Mouse (Mus musculus): ENCODE measurements around the gene Cers2. TPM values are rescaled to one million over a fixed set of nuclear protein-coding genes. Genes with fewer than 3 reads are reported as not detected.

Gene Cers2
- polyA plus RNA-seq, 1 experiment from 2014 or later = 128 TPM

DNA sequence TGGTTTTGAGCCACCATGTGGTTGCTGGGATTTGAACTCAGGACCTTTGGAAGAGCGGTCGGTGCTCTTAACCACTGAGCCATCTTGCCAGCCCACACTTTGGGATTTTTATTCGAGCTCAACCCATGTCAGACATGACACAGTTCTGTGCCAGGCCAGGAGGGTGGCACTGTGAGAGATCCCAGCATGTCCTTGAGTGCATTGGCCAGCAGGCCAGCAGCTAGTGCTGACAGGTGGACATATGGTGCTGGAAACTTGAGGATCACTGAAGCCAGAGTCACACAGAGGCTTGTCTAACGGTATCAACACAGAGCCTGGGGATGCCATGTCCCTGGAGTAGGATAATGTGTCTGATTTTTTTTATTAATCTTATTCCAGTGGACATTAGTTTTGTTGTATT, 25.2 kb upstream of the Cers2 start:
- Histone ChIP-seq H3K9me3 (no peaks in the 10 kb centered on the region), H3K9ac (no peak overlapping the region), H3K4me2 (no peak overlapping the region), H3K27me3 (replicated peaks) (no peaks in the 10 kb centered on the region), H3K4me3 (no peak overlapping the region), H3K36me3 (peaks cover 68% of the 10 kb centered on the region), H3K27ac (replicated peaks) (no peak overlapping the region), H3K4me1 (peaks cover 9% of the 10 kb centered on the region)
- 0 out of 2 replicates have a peak, but pooled peaks have one; percentile 12 for ATAC-seq (ENCODE audit: extremely low read depth, insufficient number of reproducible peaks, low FRiP score, low TSS enrichment)
- WGBS = 85% methylated on average over 4 of the region's 4 CpGs

DNA sequence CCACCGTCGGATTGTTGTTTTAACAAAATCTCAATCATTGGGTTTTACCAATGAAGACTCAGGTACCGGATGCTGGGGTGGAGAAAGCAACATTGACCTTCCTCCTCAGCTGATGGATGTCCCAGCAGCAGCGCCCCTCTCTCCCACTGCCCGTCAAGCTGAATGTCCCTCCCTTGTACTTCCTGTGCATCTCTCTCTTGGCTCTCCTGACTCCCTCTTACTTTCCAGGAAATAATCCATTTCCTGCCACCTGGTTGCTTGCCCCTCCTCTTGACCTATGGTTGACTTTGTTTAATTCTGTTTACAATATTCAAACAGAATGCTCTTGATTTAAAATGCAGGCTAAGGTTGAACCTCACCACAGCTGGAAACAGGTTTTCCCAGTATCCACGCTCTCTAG, 24.4 kb upstream of the Cers2 start:
- WGBS = 72% methylated on average over 6 of the region's 6 CpGs
- Histone ChIP-seq H3K9ac (no peak overlapping the region), H3K4me1 (peaks cover 3% of the 10 kb centered on the region; the same call in 1 of the 2 replicates), H3K27me3 (replicated peaks) (no peaks in the 10 kb centered on the region), H3K9me3 (no peaks in the 10 kb centered on the region), H3K4me2 (no peak overlapping the region), H3K4me3 (no peak overlapping the region), H3K27ac (replicated peaks) (no peak overlapping the region), H3K36me3 (peaks cover 76% of the 10 kb centered on the region)
- no peak for ATAC-seq (ENCODE audit: extremely low read depth, insufficient number of reproducible peaks, low FRiP score, low TSS enrichment)

DNA sequence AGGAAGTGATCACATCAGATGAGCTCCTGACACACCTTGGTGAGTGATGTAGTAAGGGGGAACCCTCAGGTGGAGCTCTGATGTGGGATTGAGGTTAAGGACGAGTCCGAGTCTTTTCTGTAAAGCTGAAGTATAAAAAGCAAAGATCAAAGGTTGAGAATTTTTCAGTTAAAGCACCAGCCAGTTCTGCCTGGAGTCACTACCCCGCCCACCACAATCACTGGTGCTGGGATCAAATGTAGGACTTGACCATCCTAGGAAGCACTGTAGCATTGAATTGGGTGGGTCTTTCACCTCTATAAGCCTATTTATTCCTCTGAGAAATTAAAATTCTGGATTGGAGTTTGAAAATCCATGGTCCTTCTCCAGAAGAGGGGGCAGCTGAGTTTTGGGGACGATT, 23.6 kb upstream of the Cers2 start:
- no peaks in the 10 kb centered on the region for H3K27me3 ChIP-seq (replicated peaks)
- 77% methylated on average over 4 of the region's 4 CpGs for WGBS
- no peak overlapping the region for H3K4me2 ChIP-seq
- ATAC-seq (ENCODE audit: extremely low read depth, insufficient number of reproducible peaks, low FRiP score, low TSS enrichment) = no peak
- peaks cover 82% of the 10 kb centered on the region for H3K36me3 ChIP-seq
- H3K9ac ChIP-seq = no peak overlapping the region
- no peak overlapping the region for H3K27ac ChIP-seq (replicated peaks)
- H3K9me3 ChIP-seq = no peaks in the 10 kb centered on the region
- H3K4me1 ChIP-seq = peaks cover 6% of the 10 kb centered on the region
- no peak overlapping the region for H3K4me3 ChIP-seq

DNA sequence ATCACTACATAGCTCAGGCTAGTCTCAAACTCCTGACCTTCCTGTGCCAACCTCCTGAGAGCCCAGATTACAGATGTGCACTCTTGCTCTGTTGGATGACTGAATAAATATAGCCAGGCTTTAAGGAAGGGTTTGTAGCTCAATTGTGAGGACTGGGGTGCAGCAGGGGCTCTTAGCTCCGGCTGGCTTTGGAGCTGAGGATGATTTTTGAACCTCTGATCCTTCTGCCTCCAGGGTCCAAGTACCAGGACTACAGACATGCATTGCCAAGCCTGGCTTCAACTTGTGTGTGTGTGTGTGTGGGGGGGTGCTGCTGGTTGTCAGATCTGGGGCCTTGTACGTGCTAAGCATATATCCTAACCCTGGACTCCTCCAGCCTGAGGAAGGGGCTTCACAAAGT, 21.7 kb upstream of the Cers2 start:
- peaks cover 85% of the 10 kb centered on the region for H3K36me3 ChIP-seq
- no peak overlapping the region for H3K4me2 ChIP-seq
- H3K27ac ChIP-seq (replicated peaks) = no peak overlapping the region
- WGBS = 78% methylated on average over 2 of the region's 2 CpGs
- H3K9ac ChIP-seq = no peak overlapping the region
- H3K9me3 ChIP-seq = no peaks in the 10 kb centered on the region
- H3K4me3 ChIP-seq = no peak overlapping the region
- peaks cover 13% of the 10 kb centered on the region for H3K4me1 ChIP-seq
- no peak for ATAC-seq (ENCODE audit: extremely low read depth, insufficient number of reproducible peaks, low FRiP score, low TSS enrichment)
- H3K27me3 ChIP-seq (replicated peaks) = no peaks in the 10 kb centered on the region

DNA sequence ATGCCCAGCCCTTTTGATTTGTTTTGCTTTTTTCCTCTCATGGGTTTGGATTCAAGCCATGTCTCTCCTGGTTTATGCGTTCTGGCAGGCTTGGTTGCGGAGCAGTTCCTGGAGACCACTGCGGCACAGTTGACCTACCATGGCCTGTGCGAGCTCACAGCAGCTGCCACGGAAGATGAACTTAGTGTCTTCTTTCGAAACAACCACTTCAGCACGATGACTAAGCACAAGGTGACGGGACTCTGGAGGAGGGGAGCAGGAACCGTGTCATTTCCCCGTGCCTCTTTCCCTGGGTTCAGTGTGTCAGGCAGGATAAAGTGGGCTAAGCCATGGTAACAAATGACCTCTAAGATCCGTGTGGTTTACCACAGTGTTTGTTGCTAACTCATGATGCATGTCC, 21.1 kb upstream of the Cers2 start:
- no peaks in the 10 kb centered on the region for H3K27me3 ChIP-seq (replicated peaks)
- H3K4me3 ChIP-seq = no peak overlapping the region
- no peaks in the 10 kb centered on the region for H3K9me3 ChIP-seq
- WGBS = 69% methylated on average over 11 of the region's 11 CpGs
- no peak for ATAC-seq (ENCODE audit: extremely low read depth, insufficient number of reproducible peaks, low FRiP score, low TSS enrichment)
- H3K9ac ChIP-seq = no peak overlapping the region
- no peak overlapping the region for H3K4me2 ChIP-seq
- H3K27ac ChIP-seq (replicated peaks) = no peak overlapping the region
- peaks cover 81% of the 10 kb centered on the region for H3K36me3 ChIP-seq
- peaks cover 14% of the 10 kb centered on the region for H3K4me1 ChIP-seq

DNA sequence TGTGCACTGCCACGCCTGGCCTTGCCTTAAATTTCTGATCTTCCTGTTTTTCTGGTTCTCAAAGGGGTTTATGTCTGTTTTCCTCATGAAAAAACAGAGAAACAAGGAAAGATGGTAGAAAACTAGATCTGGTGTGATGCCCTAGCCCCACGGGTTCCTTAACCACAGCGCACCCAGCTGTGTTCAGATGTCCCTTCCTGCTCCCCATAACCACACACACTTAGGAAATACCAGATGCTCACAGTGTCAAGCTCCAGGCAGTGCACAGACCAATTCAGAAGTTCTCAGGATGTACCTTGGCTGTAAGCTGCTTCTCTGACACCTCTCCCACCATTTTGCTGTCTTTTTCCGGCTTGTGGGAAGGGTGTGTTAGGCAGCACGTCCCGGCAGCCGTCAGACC, 20.3 kb upstream of the Cers2 start:
- Histone ChIP-seq H3K4me3 (no peak overlapping the region), H3K9me3 (no peaks in the 10 kb centered on the region), H3K9ac (no peak overlapping the region), H3K4me2 (no peak overlapping the region), H3K36me3 (peaks cover 74% of the 10 kb centered on the region), H3K4me1 (peaks cover 14% of the 10 kb centered on the region), H3K27ac (replicated peaks) (no peak overlapping the region), H3K27me3 (replicated peaks) (no peaks in the 10 kb centered on the region)
- 86% methylated on average over 7 of the region's 7 CpGs for WGBS
- ATAC-seq (ENCODE audit: extremely low read depth, insufficient number of reproducible peaks, low FRiP score, low TSS enrichment) = no peak

DNA sequence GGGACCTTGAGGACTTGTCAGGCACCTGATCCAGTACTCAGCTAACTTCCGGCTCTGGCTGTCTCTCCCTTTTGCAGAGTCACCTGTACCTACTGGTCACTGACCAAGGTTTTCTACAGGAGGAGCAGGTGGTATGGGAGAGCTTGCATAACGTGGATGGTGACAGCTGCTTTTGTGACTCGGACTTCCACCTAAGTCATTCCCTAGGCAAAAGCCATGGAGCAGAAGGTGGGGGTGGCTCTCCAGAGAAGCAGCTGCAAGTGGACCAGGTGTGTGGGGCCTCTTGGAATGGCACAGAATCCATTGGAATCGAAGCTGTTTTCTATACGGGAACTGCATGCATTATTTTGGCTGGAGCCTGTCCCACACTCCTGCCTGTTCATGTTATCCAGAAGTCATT, 19.9 kb upstream of the Cers2 start:
- no peak overlapping the region for H3K4me2 ChIP-seq
- H3K27me3 ChIP-seq (replicated peaks) = no peaks in the 10 kb centered on the region
- no peak overlapping the region for H3K27ac ChIP-seq (replicated peaks)
- H3K36me3 ChIP-seq = peaks cover 70% of the 10 kb centered on the region
- WGBS = 79% methylated on average over 5 of the region's 5 CpGs
- peaks cover 14% of the 10 kb centered on the region for H3K4me1 ChIP-seq
- no peak overlapping the region for H3K9ac ChIP-seq
- ATAC-seq (ENCODE audit: extremely low read depth, insufficient number of reproducible peaks, low FRiP score, low TSS enrichment) = no peak
- H3K4me3 ChIP-seq = no peak overlapping the region
- no peaks in the 10 kb centered on the region for H3K9me3 ChIP-seq

DNA sequence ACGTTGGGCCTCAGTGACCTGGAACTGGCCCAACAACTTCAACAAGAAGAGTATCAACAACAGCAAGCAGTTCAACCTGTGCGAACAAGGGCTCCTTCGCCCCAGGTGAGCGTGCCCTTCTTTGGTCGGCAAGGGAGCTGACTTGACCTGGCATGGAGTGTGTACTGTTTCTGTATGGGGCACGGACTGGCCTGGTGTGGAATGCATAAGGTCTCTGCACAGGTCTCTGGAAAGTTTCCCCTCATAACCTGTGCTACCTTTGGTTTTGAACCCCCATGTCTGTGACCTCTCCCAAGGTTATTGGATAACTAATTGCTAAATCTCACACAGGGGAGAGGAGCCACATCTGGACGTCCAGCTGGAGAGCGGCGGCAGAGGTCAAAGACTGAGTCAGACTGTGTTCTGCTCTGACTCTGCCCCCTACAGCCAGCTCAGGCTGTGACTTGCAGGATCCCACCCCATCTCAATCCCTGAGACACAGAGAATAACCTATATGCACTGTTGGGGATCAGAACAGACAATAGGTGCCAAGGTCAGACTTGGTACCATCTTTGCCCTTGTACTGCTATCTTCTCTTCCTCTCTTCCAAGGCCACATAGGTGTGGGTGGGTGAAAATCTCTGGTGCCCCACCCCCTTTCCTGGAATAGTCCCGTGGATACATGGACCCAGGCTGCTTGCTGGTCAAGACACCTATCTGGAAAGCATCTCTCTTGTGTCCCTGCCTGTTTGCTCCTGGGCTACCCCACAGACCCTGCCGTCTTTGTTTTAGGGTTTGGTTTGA, 19.1 kb upstream of the Cers2 start:
- peak; percentile 23; the same call in 1 of the 2 replicates for ATAC-seq (ENCODE audit: extremely low read depth, insufficient number of reproducible peaks, low FRiP score, low TSS enrichment)
- H3K9me3 ChIP-seq = no peaks in the 10 kb centered on the region
- 75% methylated on average over 11 of the region's 11 CpGs for WGBS
- H3K27ac ChIP-seq (replicated peaks) = no peak overlapping the region
- no peak overlapping the region for H3K4me3 ChIP-seq
- H3K27me3 ChIP-seq (replicated peaks) = no peaks in the 10 kb centered on the region
- peaks cover 14% of the 10 kb centered on the region for H3K4me1 ChIP-seq
- H3K4me2 ChIP-seq = 0 out of 2 replicates have a peak overlapping the region, but pooled peaks have one; percentile 22
- peaks cover 62% of the 10 kb centered on the region for H3K36me3 ChIP-seq
- H3K9ac ChIP-seq = no peak overlapping the region

DNA sequence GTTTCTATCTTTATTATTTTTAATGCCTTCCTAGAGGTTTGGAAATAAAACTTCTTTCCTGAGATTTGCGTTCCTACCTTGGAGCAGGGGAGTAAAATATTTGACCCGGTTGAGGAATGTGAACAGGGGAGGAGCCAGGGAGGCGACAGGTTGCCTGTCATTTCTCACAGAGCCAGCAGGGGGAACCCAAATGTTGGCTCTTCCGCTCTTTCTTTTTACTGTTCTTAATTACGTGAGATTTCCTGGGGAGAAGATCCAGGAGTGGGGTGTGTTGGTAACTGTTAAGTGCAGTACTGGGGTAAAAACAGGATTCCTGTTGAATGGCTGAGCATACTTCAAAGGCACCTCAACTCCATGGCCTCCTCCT, 18.5 kb upstream of the Cers2 start:
- Histone ChIP-seq H3K36me3 (peaks cover 57% of the 10 kb centered on the region), H3K27me3 (replicated peaks) (no peaks in the 10 kb centered on the region), H3K4me2 (0 out of 2 replicates have a peak overlapping the region, but pooled peaks have one; percentile 22), H3K4me3 (no peak overlapping the region), H3K27ac (replicated peaks) (no peak overlapping the region), H3K4me1 (peaks cover 14% of the 10 kb centered on the region), H3K9ac (no peak overlapping the region), H3K9me3 (no peaks in the 10 kb centered on the region)
- WGBS = 11% methylated on average over 5 of the region's 5 CpGs
- ATAC-seq (ENCODE audit: extremely low read depth, insufficient number of reproducible peaks, low FRiP score, low TSS enrichment) = no peak

DNA sequence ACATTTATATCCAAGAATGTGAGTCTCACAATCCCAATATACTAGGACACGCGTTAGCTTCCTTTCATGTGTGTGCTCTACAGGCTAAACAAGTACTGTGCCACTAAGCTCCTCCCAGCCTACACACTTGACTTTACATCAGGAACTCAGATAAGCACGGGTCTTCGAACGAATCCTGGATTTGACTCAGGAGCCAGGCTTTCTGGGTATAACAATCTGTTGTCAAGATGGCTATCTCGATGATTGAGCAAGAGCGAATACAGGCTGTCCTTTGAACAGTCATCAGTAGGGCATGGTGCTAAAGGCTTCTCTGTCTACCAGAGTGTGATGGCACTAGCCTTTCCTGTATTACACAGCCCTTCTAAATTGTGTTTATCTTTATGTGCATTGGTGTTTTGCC, 16.6 kb upstream of the Cers2 start:
- Histone ChIP-seq H3K4me2 (no peak overlapping the region), H3K4me3 (no peak overlapping the region), H3K27me3 (replicated peaks) (no peaks in the 10 kb centered on the region), H3K9me3 (no peaks in the 10 kb centered on the region), H3K4me1 (peaks cover 14% of the 10 kb centered on the region), H3K27ac (replicated peaks) (no peak overlapping the region), H3K9ac (no peak overlapping the region), H3K36me3 (peaks cover 39% of the 10 kb centered on the region)
- 57% methylated on average over 7 of the region's 7 CpGs for WGBS
- no peak for ATAC-seq (ENCODE audit: extremely low read depth, insufficient number of reproducible peaks, low FRiP score, low TSS enrichment)

DNA sequence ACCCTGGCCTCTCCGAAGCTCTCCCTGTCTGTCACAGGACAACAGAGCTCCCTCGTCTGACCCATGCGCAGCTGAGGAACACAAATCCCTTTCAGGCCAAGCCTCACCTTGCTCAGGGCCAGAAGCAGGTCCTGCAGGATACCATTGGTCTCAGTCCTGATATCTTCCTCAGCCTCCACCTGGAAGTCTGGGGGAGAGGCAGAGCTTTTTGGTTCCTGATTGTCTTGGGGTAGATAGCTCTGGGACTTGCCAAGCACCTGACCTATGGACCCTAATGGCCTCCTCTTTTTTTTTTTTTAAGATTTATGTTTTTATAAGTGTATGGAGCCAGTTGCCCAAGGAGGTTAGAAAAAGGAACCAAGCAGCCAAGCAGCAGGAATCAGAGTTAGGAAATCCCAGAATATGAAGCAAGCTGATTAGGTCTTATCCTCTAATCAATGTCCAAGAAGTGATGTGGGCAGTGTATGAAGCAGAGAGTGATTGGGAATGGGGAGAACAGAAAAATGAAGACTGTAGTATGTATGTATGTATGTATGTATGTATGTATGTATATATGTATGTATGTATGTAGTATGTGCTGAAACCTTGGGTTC, 13.3 kb upstream of the Cers2 start:
- peaks cover 11% of the 10 kb centered on the region for H3K36me3 ChIP-seq
- no peak overlapping the region for H3K4me2 ChIP-seq
- peaks cover 8% of the 10 kb centered on the region for H3K4me1 ChIP-seq
- 67% methylated on average over 3 of the region's 3 CpGs for WGBS
- H3K9ac ChIP-seq = no peak overlapping the region
- ATAC-seq (ENCODE audit: extremely low read depth, insufficient number of reproducible peaks, low FRiP score, low TSS enrichment) = no peak
- H3K27ac ChIP-seq (replicated peaks) = no peak overlapping the region
- H3K9me3 ChIP-seq = no peaks in the 10 kb centered on the region
- no peaks in the 10 kb centered on the region for H3K27me3 ChIP-seq (replicated peaks)
- H3K4me3 ChIP-seq = no peak overlapping the region

DNA sequence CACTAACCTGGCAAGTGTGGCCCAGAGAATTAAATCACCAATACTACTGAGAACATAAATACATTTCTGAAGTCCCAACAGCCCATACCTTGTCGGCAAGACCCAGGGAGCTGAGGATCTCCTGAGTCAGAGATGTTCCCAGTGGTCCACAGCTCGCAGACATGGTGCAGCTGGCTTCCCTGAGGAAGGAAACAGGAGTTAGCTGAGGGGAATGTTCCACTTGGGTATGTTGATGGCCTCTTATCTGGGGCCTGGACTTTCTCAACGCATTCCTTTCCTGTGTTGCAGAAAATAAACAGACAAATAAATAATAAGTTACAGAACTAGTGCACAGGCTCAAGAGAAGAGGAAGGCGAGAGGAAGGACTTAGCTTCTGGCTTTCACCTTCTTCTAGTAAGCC, 8.3 kb upstream of the Cers2 start:
- no peaks in the 10 kb centered on the region for H3K27me3 ChIP-seq (replicated peaks)
- H3K9ac ChIP-seq = no peak overlapping the region
- peaks cover 10% of the 10 kb centered on the region for H3K4me1 ChIP-seq
- no peak overlapping the region for H3K4me2 ChIP-seq
- no peaks in the 10 kb centered on the region for H3K36me3 ChIP-seq
- no peak overlapping the region for H3K4me3 ChIP-seq
- H3K27ac ChIP-seq (replicated peaks) = no peak overlapping the region
- ATAC-seq (ENCODE audit: extremely low read depth, insufficient number of reproducible peaks, low FRiP score, low TSS enrichment) = no peak
- 38% methylated on average over 4 of the region's 4 CpGs for WGBS
- no peaks in the 10 kb centered on the region for H3K9me3 ChIP-seq
